Mouse (Mus musculus): ENCODE measurements around the gene Cdh13.

Cdh13 gene

GRCm38 (mm10) chr8:118283600-118284111 lies at the start of gene Cdh13:
TSS of gene Cdh13 (plus strand) at chr8:118283733.
- peak; percentile 24 for DNase-seq

- no peak for DNase-seq
Measured at GRCm38 (mm10) chr8:118235626-118236025, 47.9 kb upstream of the Cdh13 start.

GRCm38 (mm10) chr8:118237150-118237620 lies 46.3 kb upstream of the Cdh13 start:
- peak; percentile 10 for DNase-seq

GRCm38 (mm10) chr8:118238156-118238555 lies 45.4 kb upstream of the Cdh13 start:
- DNase-seq = no peak

GRCm38 (mm10) chr8:118239186-118239585 lies 44.3 kb upstream of the Cdh13 start:
- DNase-seq = no peak

- no peak for DNase-seq
Measured at GRCm38 (mm10) chr8:118249319-118249718, 34.2 kb upstream of the Cdh13 start.

GRCm38 (mm10) chr8:118249923-118250322 lies 33.6 kb upstream of the Cdh13 start:
- DNase-seq = no peak

GRCm38 (mm10) chr8:118263117-118263516 lies 20.4 kb upstream of the Cdh13 start:
- no peak for DNase-seq

GRCm38 (mm10) chr8:118270751-118271402 lies 12.7 kb upstream of the Cdh13 start:
- DNase-seq = peak; percentile 53

- DNase-seq = no peak
Measured at GRCm38 (mm10) chr8:118272493-118272892, 11.0 kb upstream of the Cdh13 start.

- no peak for DNase-seq
Measured at GRCm38 (mm10) chr8:118274243-118274642, 9.3 kb upstream of the Cdh13 start.

GRCm38 (mm10) chr8:118274688-118275087 lies 8.8 kb upstream of the Cdh13 start:
- peak; percentile 85 for DNase-seq

GRCm38 (mm10) chr8:118284112-118285029 lies 838 bp downstream of the Cdh13 start:
- DNase-seq = peak; percentile 44

- no peak for DNase-seq
Measured at GRCm38 (mm10) chr8:118285596-118286281, 2.2 kb downstream of the Cdh13 start.

GRCm38 (mm10) chr8:118286282-118287180 lies 3.0 kb downstream of the Cdh13 start:
- peak; percentile 19 for DNase-seq

- DNase-seq = peak; percentile 39
Measured at GRCm38 (mm10) chr8:118287496-118287895, 4.0 kb downstream of the Cdh13 start.

GRCm38 (mm10) chr8:118288259-118288952 lies 4.9 kb downstream of the Cdh13 start:
- DNase-seq = no peak

- no peak for DNase-seq
Measured at GRCm38 (mm10) chr8:118289091-118289490, 5.6 kb downstream of the Cdh13 start.

- no peak for DNase-seq
Measured at GRCm38 (mm10) chr8:118289525-118289924, 6.0 kb downstream of the Cdh13 start.

GRCm38 (mm10) chr8:118290266-118290665 lies 6.7 kb downstream of the Cdh13 start:
- no peak for DNase-seq

- no peak for DNase-seq
Measured at GRCm38 (mm10) chr8:118296477-118296876, 12.9 kb downstream of the Cdh13 start.
